Mouse (Mus musculus) adrenal gland, postnatal 4 days (tissue): ENCODE data around the gene Syn2. TPM values are rescaled to one million over a fixed set of nuclear protein-coding genes. Genes with fewer than 3 reads are reported as not detected.
"Not testable (repeated sequence)": the region's sequence is repeated elsewhere in the genome, so short reads cannot be mapped to it uniquely, and the experiment has no call there.

Source experiments
- DNase-seq, 2 experiments: peaks; one replicate each; pipeline ENCODE4 v3.0.0; 2021 to 2022; ENCODE audit warnings: low spot score in 2 of 2, mixed read lengths in 2 of 2
- total RNA-seq, 2 experiments: library from RNA; stranded (reverse); gene quantifications; 2 replicates each; pipeline ENCODE4 v1.2.3; 2021

Syn2 gene
- total RNA-seq, 2 experiments from 2014 or later = 30.8 to 43.9 TPM

- no peak for DNase-seq
These were observed 34.8 kb downstream of the Syn2 start for GRCm38 (mm10) chr6:115169518-115169917.

- no peak for DNase-seq
These were observed 40.1 kb downstream of the Syn2 start for GRCm38 (mm10) chr6:115174845-115175244.

DNA sequence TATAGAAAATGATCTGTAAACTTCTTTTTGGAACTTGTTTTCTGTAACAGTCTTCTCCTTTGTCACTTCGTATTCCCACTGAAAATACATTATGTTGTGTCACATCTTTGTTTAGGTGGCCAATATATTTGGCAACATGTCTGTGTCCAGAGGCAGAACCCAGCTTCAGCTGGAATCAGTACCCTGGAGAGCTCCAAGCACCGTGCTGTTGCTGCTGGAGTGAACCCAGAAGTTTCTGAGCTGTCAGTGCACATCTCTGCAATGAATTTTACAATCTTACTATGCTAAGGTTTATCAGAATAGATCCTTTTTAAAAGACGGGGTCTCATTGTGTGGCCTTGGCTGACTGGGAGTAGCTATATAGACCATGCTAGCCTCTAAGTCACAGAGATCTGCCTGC, 44.1 kb downstream of the Syn2 start:
- peak; percentile 13 to 20 for DNase-seq

DNA sequence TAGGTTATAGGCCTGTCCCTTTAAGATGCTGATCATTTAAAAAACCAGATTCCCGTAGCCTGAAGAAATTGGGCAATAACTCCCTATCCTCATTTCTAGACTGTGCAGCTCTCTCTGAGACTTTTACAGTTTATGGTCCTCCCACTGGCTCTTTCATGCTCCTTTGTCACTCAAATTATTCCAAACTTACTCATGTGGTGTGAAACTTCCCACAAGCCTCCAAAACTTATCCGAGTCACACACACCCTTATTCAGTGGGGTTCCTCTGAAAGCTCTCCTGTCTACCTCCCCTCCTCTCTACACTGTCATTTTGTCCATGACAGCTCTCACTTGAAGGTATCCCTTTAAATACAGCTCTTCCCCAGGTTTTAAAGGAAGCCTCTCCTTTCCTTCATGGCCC, 46.4 kb downstream of the Syn2 start:
- no peak for DNase-seq

- DNase-seq = no peak
These were observed 56.4 kb downstream of the Syn2 start for GRCm38 (mm10) chr6:115191111-115191510.

- no peak for DNase-seq
These were observed 66.1 kb downstream of the Syn2 start for GRCm38 (mm10) chr6:115200753-115201152.

GRCm38 (mm10) chr6:115203029-115203428, 68.3 kb downstream of the Syn2 start:
- DNase-seq = no peak

DNA sequence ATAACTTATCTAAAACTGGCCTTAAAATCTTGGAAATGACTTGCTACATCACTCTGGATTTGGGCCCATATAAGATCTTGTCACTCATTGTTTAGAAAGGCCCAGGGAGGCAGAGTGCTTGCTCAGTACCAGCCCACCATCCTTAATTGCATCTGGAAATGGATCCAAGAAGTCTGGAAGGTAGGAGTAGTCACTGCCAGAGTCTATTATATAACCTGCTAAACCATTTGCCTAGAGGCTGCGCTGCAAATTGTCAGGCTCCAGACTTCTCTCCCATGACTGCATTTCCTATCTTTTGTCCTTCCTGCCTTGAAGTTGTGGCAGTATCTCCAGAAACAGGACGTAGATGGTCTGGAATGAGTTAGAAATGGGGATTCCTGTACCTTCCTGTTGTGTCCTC, 75.5 kb downstream of the Syn2 start:
- no peak for DNase-seq

- DNase-seq = no peak
These were observed 76.1 kb downstream of the Syn2 start for GRCm38 (mm10) chr6:115210820-115211219.

GRCm38 (mm10) chr6:115212132-115212903, 77.6 kb downstream of the Syn2 start:
- no peak for DNase-seq

- no peak for DNase-seq
These were observed 78.4 kb downstream of the Syn2 start for GRCm38 (mm10) chr6:115213129-115213528.

GRCm38 (mm10) chr6:115221215-115221641, 86.5 kb downstream of the Syn2 start:
- DNase-seq = no peak

- DNase-seq = no peak
These were observed 90.8 kb downstream of the Syn2 start for GRCm38 (mm10) chr6:115225519-115225918.

DNA sequence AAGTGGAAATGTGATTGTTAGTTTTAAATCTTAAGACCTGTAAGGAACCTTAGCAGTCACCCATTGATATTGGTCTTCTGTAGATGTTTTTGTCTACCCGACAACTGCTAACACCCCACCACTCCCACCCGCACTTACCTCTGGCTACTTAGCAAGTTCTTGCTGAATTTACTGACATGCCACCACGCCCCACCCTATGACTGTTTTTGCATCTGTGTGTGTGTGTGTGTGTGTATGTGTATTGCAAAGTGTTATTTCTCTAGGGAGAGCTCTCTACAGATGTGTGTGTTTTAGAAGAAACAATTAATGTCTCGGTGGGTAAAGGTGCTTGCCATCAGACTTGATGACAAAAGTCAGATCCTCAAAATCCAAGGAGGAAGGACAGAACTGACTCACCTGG, 92.3 kb downstream of the Syn2 start, which contains the start of gene Gm17482:
Gene Gm17482, plus strand, starts transcription at position 301 of the 400 bp plus-strand sequence.
- DNase-seq = no peak

DNA sequence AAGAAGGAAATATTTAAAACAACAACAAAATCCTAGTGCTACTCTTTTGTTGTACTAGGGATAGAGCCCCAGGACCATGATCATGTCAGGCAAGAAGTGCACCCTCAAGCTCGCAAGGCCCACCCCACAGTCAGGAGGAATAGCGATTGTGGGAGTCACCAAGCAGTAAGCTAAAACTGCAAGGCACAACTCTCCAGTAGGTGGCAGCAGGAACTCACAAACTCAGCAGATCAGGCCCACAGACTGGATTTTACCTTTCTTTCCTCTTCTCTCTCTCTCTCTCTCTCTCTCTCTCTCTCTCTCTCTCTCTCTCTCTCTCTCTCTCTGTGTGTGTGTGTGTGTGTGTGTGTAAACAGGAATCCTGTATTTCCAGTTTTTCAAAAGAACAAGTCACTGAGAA, 92.8 kb downstream of the Syn2 start:
- DNase-seq = peak; percentile 28 to 58

- DNase-seq = no peak
These were observed 95.9 kb downstream of the Syn2 start for GRCm38 (mm10) chr6:115230557-115230956.

DNA sequence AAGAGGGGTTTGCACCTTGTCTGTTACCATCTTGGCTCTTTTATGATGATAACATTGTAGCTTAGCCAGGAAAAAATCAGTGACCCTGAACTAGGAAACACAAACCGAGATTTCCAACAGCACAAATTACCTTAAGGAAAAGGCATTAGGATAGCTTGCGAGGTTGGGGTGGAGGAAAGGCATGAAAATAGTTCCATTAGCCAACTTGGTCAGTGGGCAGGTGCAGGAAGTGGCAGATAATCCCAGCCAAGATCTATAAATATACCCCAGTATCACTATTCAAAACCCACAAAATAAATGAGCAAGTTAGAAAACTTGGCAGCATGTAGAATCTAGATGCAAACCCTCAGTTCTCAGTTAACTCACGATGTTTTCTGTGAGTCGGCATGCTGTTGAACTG, 97.1 kb downstream of the Syn2 start:
- no peak for DNase-seq

- no peak for DNase-seq
These were observed 97.9 kb downstream of the Syn2 start for GRCm38 (mm10) chr6:115232562-115232961.

- no peak for DNase-seq
These were observed 103.6 kb downstream of the Syn2 start for GRCm38 (mm10) chr6:115238031-115239027.

GRCm38 (mm10) chr6:115239335-115239734, 104.6 kb downstream of the Syn2 start:
- DNase-seq = no peak

- not testable (repeated sequence) for DNase-seq
These were observed 105.7 kb downstream of the Syn2 start for GRCm38 (mm10) chr6:115240431-115240830.
